Mouse (Mus musculus) heart, postnatal 25 days (tissue): ENCODE measurements at regions not wholly inside any gene's neighbourhood (a gene's known extent, or its start where the extent isn't known, plus 50 kb on each side); places are given as distances from the start of the nearest gene placed in this dataset.

ENCODE experiments used
- DNase-seq: peaks from one replicate; pipeline ENCODE4 v3.0.0; 2022; ENCODE audit warnings: low spot score
- intact Hi-C: fragments of 180-260 bp; cut with DNase I; formaldehyde crosslinking; loops from one replicate; pipeline ENCODE4 v1.15.1; 2025

DNA sequence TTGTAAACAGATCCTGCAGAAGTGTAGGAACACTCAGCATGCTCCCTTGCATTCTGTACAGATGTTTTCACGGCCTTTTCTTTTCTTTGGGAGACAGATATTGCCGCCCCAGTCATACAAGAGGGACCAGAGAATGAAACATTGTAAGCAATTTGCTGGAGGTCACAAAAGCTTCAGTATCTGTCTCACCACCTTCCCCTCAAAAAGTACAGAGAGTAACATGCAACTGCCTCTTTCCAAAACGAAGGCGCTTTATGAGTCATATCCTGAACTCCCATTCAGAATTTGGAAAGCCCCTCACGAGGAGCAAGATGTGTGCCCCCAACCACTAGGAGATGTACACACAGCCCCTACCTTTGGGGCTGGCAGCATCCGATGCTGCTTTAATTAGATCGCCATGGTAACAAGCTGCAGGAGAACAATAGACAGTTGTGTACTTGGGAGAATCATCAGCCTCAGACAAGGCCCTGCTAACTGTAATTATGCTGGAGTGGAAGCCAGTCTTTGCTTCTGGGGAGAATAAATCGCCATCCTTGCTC lies 328.9 kb downstream of the Fam49a start:
- intact Hi-C loops: no loop called here
- no peak for DNase-seq

DNA sequence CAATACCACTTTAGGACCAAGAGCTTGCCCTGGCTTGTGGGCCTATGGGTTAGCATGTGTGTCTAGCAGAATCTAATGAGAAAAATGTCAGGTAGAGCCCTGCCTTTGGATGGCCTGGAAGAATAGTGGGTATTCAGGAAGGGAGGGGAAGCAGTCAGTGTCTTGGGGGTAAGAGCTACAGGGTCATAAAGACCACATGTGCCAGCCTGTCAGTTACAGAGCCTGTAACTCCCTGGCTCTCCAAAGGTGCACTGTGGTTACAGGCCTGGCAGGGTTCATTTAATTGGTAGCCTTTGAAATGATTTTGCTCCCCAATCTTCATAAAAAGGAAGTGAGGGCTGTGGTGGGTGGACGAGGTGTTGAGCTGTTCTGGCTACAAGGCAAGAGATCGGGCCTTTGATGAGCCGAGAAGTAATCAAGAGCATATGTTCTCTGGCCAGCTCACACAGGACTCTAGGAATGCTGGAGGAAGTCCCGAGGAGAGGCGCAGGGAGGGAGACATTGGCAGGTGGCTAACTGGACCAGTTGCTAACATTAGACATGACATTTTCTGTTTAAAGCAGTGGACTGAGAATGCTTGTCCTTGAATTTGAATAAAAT lies 326.9 kb downstream of the Fam49a start:
- DNase-seq: no peak

DNA sequence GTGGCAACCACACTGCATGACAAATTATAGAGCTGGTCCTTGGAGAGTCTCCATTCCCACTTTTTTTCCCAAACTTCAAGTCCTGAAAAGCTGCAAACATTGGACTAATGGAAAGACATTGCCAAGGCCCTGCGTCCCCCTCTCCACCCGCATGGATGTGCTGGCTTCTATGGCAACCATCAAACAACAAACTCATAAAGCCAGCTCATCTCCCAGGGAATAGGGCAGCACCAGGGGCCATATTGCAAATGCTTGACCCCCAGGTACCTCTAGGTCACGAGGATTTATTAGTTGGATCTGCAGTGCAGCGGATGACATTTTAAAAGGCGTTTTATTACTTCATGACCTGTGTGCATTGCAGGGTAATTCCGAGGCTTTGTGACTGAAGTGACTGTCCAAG lies 324.5 kb downstream of the Fam49a start:
- no peak for DNase-seq
- intact Hi-C loops: no loop called here

More for the DNA sequence above, 326.9 kb downstream of the Fam49a start:
- intact Hi-C loops: no loop called here

DNA sequence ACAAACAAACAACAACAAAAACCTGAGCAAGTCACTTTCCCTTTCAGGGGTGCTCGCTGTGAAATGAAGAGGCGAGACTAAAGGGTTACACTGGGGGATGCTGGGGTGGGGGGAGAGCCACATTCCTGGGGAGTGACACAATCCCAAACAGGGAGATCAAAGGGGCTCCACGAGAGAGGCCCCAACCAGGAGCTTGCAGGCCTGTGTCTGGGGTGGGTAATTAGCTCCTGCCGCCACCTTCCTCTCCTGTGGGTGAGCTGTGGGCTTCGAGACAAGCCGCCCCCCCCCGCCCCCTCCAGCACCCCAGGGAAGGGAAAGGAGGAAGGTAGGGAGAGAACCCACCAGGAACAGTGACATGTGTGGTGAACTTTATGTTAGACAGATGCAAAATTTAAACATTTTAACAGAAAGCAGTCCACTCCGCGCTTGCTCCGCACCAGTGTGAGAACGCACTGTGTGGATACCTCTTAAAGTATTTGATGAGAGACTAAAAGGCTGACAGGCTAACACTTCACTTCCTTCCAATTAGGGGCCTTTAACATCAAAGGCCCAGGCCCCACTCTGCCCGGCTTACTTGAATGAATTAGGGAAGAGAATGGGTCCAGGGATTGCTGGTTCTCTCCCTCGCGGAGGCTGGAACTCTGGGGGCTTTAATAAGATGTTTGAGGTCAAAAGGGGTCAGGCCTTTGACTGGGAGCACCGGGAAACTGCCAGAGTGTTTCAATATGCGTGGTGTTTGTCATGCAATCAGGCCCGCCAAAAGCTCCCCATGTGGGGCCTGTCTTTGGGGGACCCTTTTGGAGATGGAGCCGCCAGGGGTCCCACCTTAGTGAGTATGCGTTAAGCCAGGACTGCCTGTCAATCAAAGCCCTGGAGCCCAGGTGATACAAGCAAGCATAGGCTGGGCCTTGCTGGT lies 319.6 kb downstream of the Fam49a start:
- no peak for DNase-seq
- intact Hi-C loops: no loop called here

DNA sequence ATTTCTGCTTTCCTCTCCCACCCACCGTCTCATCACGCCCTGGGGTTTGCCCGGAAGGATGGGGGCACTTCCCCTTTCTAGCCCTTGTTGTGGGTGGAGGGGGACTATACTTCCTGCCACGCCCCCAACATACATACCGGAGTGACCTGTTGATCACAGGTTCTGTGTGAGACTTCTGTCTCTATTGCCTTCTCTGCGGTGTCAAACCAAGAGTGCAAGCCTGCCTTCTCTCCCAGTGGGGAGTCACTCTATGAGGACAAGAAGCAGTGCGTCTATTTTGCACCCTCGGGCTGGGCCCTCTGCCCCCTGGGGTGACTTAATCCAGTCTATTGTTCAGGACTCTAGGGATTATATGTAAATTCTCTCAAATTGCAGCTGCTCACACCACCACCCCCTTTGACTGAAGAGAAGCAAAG lies 318.8 kb downstream of the Fam49a start:
- DNase-seq: no peak
- intact Hi-C loops: no loop called here

DNA sequence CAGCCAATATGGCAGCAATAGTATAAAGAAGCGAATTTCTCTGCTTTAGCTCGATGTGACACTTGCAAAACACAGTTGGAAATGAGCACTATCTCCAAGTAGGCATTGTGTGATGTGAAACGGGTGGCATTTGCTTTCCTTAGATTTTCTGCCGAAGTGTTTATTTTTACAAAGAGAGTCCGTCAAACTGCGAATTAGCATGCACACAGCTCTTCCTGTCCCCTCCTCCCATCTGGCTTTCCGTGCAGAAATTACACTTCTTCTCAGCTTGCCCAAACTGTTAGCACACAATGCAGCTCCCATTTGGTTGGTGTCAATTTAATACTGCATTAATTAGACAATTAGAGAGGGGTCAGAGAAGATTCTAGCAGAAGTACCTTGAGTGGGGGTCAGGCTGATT lies 316.3 kb downstream of the Fam49a start:
- no peak for DNase-seq
- intact Hi-C loops: no loop called here

DNA sequence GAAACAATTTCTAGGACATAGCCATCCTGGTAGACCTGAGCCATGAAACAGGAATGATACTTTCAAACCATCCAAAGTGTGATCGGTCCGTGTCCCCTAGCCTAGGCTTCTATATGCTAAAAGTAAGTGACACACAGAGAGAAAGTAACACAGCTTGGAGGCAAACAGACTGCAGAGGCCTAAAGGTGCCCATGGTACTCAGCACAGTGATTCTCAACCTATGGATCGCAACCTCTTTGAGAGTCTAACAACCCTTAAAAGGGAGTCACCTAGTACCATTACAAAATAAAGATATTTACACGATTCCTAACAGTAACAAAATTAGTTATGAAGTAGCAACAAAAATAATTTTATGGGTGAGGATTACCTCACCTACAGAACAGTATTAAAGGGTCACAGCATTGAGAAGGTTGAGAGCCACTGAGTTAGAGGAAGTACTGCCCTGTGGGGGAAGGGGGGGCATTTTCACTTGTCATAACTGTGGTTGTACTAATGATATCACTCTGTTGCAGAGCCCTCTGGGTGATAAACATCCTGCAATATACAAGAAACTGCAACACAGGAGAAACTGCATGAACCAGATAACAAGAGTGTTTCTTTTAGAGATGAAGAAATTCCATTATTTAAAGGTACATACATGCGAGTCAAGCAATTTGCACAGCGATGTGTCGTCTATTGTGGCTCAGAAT lies 308.8 kb downstream of the Fam49a start:
- DNase-seq: no peak
- intact Hi-C loops: no loop called here

DNA sequence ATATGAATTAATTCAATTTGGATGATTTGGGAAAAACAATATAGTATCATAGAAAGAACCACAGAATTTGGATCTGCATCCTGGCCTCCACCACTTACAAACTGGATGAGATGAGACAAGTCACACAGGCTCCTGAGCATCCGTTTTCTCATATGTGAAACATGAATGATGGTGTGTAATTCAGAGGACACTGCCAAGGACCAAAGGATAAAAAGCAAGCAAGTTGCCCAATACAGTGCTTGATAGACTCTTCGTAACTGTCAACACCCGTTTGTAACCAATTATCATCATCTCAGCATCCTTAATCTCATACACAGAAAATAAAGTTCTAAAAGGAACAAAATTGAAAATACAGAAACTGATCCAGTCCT lies 305.8 kb downstream of the Fam49a start:
- intact Hi-C loops: no loop called here
- DNase-seq: no peak

DNA sequence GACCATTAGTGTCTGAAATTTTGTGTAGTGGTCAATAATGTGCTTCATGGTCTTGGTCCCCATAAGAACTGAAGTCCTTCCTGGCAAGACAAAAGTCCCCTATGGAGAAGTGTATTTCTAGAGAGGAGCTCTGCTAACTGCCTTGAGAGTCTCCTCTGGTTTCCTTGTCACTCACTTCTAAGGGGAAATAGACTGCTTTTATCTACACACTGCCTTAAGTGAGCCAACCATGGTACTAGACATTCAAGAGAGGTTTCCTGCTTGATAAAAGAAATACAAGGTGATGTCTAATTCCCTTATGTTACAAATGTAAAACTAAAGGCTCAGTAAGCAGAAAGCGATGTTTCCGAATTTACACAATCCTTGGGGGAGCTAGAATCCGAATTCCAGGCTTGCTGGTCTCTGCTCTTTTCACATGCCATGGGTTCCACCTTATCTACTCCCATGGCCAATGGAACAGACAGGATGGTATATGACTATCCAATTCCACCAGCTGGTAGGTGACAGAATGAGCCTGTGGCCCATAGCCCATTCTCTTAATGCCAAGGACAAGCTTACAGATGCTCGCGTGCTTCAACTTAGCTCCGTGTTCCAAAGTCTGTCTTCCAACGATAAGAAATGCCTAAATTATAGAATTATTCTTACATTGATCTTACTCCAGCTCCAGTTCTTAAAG lies 305.3 kb downstream of the Fam49a start:
- no peak for DNase-seq
- intact Hi-C loops: no loop called here

DNA sequence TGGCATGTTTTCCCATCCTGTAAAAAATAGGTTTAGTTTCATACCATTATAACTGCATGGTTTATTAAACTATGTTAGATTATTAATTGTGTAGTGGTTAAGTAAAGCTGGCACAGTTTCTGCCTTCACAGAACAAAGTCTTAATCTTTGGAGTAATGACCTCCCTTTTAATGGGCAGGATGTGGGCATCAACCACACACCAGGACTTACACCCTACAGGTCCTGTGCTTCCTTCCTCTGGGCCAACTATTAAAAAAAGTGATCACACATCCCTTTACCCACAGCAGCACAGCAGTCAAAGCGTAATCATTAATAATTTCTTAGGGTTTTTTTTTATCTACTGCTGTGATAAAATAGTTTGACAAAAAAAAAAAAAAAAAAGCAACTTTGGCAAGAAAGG lies 300.3 kb downstream of the Fam49a start:
- DNase-seq: no peak
- intact Hi-C loops: no loop called here

DNA sequence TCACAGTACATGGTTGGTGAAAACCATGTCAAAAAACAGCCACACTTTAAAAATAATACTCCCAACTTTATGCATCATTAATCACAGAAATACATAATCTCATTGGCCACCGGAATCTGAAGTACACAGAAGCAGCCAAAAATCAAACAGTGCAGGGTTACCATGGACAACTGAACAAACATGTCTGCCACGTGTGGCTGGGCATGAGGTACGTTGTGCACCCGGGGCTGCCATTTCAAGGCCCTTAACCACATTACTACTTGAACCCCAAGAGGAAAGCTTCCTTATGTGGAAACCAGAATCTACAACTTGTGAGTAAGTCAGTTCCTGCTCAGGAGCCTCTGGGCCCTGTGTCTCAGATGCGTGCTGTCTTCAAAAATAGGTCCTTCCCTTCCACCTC lies 289.9 kb downstream of the Fam49a start:
- intact Hi-C loops: no loop called here
- no peak for DNase-seq

DNA sequence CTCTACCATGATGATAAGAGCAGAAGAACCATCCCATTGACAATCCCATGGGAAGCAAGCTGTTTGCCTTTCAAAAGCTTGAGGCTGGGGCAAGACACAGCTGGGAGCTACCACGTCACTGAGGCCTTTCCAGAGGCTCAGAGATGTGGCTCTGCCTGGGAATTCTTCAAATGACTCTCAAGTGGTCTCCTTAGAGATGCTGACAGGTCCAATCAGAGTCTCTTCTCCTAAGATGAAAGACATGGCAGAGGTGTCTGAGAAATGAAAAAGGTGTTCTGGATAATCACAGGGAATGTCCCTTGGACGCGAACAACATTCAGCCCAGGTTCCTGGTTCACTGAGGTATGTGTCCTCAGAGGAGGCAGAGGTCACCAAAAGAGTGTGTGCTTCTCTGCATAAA lies 287.7 kb downstream of the Fam49a start:
- intact Hi-C loops: no loop called here
- no peak for DNase-seq

DNA sequence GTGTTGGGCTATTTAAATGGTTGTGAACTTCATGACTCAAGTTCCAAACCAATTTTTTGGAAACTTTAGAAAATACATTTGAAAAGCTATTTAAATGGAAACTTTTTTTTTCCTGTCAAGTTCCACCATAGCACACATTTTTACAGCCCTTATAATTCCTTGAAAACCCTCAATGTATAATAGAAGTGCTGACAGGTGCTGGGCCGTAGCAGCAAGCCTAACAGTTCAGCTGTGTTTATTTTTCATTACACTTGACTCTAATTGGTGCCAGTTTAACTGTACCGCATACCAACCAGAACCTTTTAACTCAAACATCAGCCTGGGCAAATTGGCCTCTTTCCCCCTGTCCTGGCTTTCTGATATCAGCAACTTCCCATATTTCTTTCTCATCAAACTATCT lies 286.7 kb downstream of the Fam49a start:
- DNase-seq: no peak
- intact Hi-C loops: no loop called here

DNA sequence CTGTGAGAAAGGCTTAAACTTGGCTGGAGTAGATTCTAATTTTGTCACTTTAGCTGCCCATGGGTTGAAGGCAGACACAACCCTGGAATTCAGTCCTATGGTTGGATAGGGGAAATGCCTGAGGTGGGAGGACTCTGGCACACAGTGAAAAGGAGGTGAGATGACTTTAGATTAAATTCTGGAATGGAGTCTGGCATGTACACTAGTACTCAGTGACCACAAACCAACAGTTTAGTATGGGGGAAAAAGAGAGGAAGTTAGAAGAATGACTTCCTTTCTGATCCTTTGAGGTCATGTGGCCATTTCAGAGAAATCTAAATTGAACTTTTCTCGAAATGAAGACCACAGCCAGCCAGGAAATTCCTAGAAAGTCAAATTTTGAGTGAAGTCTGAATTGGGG lies 285.5 kb downstream of the Fam49a start:
- DNase-seq: no peak
- intact Hi-C loops: no loop called here

DNA sequence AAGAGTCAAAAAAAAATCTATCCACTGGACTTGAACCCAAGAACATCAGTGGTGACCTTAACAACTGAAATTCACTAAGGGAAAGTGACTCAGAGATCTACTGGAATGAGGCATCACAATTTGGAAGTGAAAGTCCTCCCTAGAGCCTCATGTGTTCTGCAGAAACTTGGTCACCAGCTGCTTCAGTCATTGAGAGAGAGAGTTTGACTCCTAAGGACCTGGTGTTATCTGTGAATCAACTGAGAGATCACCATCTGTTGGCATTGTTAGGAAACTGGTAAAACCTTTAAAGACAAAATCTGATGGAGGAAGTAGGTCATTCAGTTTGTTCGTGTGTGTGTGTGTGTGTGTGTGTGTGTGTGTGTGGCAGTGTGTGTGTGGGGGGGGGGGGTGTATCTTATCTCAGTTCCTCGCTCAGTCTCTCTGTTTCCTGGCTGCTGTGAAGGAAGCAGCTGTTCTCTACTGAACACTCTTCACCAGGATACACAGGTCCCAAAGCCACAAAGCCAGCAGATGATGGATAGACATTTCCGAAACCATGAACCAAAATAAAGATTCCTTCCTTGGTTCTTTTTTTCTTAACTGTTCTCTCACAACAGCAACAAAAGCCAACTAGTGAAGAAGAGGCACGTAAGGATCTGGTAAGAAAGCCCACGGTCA lies 284.6 kb downstream of the Fam49a start:
- DNase-seq: no peak
- intact Hi-C loops: no loop called here

DNA sequence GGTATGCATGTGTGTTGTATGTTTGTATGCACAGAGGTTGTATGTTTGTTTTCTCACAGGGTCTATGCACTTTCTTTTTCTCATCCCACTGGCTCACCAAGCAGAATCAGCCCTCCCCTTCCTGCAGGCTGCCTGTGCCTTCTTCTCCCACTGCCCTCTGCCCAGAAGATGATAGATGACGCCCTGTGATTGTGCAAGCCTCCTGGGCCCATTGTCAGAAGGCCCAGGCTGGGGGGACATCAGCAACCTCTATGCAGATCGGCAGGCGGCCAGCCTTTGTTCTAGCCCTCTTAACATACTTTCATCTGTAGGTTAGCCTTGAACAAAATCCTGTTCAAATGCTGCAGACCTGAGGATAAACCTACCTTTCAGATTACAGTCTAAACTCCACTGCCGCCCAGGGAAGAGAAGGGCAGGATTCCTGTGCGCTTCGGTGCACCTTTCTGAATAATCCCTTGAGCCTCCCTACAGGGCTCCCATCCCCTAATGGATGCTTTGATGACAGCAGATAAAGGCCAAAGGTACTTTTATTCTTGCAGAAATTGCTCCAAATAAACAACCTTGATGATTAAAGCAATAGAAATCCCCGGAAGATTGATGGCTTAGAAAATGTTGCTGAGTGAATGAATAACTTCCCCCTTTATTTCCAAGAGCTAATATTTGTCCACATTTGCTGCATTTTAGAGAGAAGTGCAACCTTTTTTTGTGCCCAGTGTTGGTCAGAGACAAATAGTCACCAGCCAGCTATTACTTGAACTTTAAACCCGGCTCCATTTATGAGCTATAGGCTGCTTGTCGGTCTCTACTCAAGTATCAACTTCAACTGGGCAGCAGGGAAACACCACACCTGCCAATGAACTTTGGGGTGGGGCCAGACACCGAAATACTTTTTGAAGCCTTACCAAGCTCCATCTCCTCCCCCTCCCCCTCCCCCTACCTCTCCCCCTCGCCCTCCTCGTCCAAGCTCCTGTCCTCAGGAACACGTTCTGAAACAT lies 279.4 kb downstream of the Fam49a start:
- intact Hi-C loops: no loop called here
- no peak for DNase-seq

DNA sequence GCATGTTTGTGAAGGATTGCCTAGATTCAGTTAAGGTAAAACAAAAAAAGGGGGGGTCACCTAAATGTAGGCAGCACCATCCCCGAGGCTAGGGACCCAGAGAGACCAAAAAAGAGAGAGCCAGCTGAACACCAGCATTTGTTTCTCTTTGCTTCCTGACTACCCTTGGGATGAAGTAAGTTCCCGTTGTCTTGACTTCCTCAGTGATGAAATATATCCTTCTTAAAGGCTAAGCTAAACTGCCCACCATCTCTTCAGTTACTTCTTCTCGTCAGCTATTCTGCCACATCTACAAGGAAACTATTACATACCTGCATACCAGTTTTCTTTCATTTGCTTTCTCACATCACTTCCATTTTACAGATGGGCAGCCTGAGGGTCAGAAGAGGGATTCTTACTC lies 277.4 kb downstream of the Fam49a start:
- DNase-seq: no peak
- intact Hi-C loops: no loop called here

DNA sequence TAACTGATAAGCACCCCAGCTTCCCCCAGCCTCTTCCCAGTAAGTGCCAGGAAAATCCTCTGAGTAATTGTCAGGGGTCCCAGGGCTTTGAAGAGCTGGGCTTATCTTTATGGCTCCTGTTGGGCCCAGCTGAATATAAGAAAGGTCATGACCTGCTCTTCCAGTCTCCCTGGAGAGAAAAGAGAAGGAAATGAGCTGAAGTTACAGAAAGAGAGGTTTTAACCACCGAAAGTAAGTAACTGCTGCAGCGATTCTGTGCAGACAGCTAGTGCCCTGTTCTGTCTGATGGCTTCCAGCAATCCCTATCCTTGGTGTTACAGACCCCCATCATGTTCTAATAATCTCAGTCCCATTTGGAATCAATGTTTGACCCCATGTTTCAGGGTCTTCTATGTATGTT lies 272.8 kb downstream of the Fam49a start:
- DNase-seq: no peak
- intact Hi-C loops: no loop called here

DNA sequence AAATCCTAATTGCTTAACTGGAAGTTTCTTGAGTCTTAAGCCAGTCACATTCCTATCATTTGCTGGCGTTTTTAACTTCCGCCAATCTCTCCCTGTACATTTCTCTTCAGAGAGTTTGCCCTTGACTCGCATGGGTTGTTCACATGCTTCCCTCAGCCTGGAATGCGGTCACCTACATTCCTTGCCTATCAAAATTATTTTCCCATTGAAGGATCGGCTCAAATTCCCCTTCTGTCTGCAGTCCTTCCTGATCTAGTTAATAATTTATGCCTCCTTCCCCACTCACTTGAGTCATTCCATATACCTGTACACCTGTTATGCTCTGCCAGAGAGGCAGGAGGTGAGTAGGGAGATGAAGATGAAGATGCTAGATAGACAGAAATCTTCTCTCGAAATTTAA lies 268.9 kb downstream of the Fam49a start:
- DNase-seq: no peak
- intact Hi-C loops: no loop called here
